Mouse (Mus musculus) E14TG2a.4 (cell line): ENCODE data around the gene Atrip.

ENCODE experiments used
- H3K27me3 ChIP-seq: 2 replicates; pipeline ENCODE4 v1.6.1; 2014; ENCODE audit warnings: low read length, control low read depth; ENCODE audit not compliant: insufficient read depth
- H3K36me3 ChIP-seq: 2 replicates; pipeline ENCODE4 v1.6.1; 2014; ENCODE audit warnings: low read length, control low read depth; ENCODE audit not compliant: insufficient read depth
- H3K4me1 ChIP-seq: replicated peaks from 2 replicates; pipeline ENCODE4 v1.6.1; 2014; ENCODE audit warnings: low read depth, low read length, control low read depth
- H3K4me3 ChIP-seq: replicated peaks from 2 replicates; pipeline ENCODE4 v1.5.1; 2014; ENCODE audit warnings: mild to moderate bottlenecking, low read length
- H3K9me3 ChIP-seq: 2 replicates; pipeline ENCODE4 v1.6.1; 2014; ENCODE audit warnings: low read length, control low read depth
- CTCF ChIP-seq: conservative IDR thresholded peaks from 2 replicates; pipeline ENCODE4 v1.5.1; 2014; ENCODE audit warnings: low read length
- NANOG ChIP-seq: IDR thresholded peaks from 2 replicates; pipeline ENCODE4 v1.6.1; 2014; ENCODE audit warnings: borderline replicate concordance, low read length, mixed read lengths
- POU5F1 ChIP-seq: IDR thresholded peaks from 2 replicates; pipeline ENCODE4 v1.6.1; 2014; ENCODE audit warnings: low read length, borderline replicate concordance

Atrip gene

DNA sequence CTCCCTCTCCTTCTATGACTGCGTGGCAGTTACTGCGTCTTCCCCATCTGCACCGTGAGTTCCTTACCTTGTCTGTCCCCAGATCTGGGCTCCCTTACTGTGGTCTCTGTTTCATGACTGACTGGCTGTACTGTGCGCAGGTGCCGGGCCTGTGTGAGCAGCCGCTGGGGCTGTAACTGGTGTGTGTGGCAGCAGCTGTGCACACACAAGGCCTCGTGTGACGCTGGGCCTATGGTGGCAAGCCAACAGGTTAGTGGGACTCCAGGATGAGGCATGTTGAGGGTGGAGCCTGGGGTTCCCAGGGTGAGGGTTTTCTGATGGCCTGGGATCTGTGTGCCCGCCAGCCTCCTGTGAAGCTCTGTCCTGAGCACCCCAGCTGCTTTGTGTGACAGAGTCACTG, 30.2 kb upstream of the Atrip start:
- 0 out of 2 replicates have a peak overlapping the region, but pooled peaks have one; percentile 20 for H3K4me3 ChIP-seq
- no peaks in the 10 kb centered on the region for H3K27me3 ChIP-seq
- TF ChIP-seq POU5F1 = no peak
- no peak for TF ChIP-seq CTCF
- TF ChIP-seq NANOG = no peak
- no peaks in the 10 kb centered on the region; the same call in 1 of the 2 replicates for H3K9me3 ChIP-seq
- H3K4me1 ChIP-seq = peaks cover 54% of the 10 kb centered on the region
- peaks cover 89% of the 10 kb centered on the region for H3K36me3 ChIP-seq

DNA sequence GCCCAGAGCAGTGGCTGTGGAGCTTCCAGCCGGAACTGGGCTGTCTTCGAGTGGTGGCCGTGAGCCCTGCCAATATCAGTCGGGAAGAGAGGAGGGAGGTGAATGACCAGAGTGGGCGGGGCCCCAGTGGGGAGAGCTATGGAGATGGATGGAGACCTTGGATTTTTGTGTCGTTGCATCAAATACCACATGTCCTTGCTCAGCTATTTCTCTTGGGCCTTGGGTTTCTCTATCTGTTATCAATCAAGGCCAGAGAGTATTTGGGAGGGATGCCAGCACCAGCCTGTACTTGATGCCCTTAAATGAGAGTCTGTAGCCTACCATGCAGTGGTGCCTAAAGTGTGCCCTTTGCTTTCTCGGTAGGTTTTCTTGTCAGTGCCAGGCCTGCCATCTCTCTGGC, 29.3 kb upstream of the Atrip start:
- Histone ChIP-seq H3K27me3 (no peaks in the 10 kb centered on the region), H3K9me3 (no peaks in the 10 kb centered on the region), H3K36me3 (peaks cover 82% of the 10 kb centered on the region), H3K4me3 (no peak overlapping the region), H3K4me1 (peaks cover 61% of the 10 kb centered on the region)
- no peak for TF ChIP-seq NANOG
- no peak for TF ChIP-seq CTCF
- no peak for TF ChIP-seq POU5F1

DNA sequence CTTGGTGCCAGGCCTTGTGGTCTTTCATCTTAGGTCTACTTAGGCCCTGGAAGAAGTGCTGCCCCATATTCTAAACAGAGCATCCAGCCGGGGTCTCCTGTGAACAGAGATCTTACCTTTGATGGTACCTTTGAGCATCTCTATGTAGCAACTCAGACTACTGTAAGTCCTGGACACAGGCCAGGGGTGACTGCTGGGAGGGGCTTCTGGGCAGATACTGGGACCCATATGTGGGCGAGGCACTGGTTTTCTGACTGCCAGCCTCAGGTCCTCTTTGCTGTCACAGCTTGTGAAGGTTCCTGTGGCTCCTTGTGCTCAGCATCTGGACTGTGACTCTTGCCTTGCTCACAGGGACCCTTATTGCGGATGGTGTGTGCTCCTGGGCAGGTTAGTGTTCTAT, 28.6 kb upstream of the Atrip start:
- H3K9me3 ChIP-seq = no peaks in the 10 kb centered on the region
- no peaks in the 10 kb centered on the region for H3K27me3 ChIP-seq
- peaks cover 68% of the 10 kb centered on the region for H3K4me1 ChIP-seq
- H3K4me3 ChIP-seq = no peak overlapping the region
- no peak for TF ChIP-seq CTCF
- no peak for TF ChIP-seq NANOG
- TF ChIP-seq POU5F1 = no peak
- H3K36me3 ChIP-seq = peaks cover 76% of the 10 kb centered on the region

DNA sequence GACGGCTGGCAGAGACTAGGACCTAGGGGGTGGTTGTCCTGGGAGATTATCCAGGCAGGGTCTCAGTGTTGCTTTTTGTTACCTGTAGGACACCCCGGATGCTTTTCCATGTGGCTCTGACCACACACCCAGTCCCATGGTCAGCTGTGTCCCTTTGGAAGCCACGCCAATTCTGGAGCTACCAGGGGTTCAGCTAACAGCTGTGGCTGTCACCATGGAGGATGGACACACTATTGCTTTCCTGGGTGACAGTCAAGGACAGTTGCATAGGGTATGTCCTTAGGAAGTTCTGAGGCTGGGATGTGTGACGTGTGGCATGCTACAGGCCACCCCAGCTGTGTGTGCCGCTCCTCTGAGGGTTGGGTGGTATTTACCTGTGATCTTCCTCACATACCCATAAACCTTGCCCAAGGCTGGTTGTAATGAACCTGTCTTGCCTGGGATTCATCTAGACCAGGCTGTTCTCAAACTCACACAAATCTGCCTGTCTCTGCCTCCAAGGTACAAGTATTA, 28.1 kb upstream of the Atrip start:
- H3K4me3 ChIP-seq = no peak overlapping the region
- H3K36me3 ChIP-seq = peaks cover 74% of the 10 kb centered on the region
- H3K4me1 ChIP-seq = peaks cover 73% of the 10 kb centered on the region
- no peaks in the 10 kb centered on the region for H3K9me3 ChIP-seq
- no peaks in the 10 kb centered on the region for H3K27me3 ChIP-seq
- TF ChIP-seq NANOG (no peak), CTCF (no peak), POU5F1 (no peak)

DNA sequence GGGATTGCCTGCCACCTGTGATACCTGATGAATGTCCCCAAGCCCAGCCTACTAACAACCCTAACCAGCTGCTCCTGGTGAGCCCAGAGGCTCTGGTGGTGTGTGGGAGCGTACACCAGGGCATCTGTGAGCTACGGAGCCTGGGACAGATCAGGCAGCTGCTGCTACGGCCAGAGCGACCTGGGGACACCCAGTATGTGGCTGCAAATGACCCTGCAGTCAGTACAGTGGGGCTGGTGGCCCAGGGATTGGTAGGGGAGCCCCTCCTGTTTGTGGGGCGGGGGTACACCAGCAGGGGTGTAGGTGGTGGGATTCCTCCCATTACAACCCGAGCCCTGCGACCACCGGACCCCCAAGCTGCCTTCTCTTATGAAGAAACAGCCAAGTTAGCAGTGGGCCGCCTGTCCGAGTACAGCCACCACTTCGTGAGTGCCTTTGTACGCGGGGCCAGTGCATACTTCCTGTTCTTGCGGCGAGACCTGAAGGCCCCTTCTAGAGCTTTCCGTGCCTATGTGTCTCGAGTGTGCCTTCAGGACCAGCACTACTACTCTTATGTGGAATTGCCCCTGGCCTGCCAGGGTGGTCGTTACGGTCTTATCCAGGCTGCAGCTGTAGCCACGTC, 26.5 kb upstream of the Atrip start:
- Histone ChIP-seq H3K4me3 (no peak overlapping the region), H3K36me3 (peaks cover 58% of the 10 kb centered on the region), H3K27me3 (no peaks in the 10 kb centered on the region), H3K4me1 (peaks cover 75% of the 10 kb centered on the region), H3K9me3 (no peaks in the 10 kb centered on the region)
- TF ChIP-seq NANOG (no peak), POU5F1 (no peak), CTCF (no peak)

DNA sequence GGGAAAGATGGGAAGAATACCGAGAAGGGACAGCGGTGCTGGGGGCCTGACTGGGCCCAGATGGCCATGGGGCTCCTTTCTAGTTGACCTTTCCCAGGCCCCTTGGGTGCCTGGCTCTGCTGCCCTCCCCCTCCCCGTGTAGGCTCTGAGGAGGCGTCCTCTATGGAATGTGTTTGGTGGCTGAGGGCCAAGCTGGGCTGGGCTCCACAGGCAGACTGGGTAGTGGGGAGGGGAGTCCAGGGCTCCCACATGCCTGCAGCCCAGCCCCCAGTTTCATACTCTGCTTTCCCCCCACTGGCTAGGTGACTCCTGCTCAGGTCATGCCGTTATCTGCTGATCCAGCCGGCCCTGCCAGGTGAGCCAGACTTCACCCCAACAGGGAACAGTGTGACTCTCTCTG, 25.0 kb upstream of the Atrip start:
- Histone ChIP-seq H3K9me3 (no peaks in the 10 kb centered on the region), H3K4me1 (peaks cover 68% of the 10 kb centered on the region), H3K27me3 (no peaks in the 10 kb centered on the region), H3K4me3 (no peak overlapping the region), H3K36me3 (peaks cover 45% of the 10 kb centered on the region)
- TF ChIP-seq NANOG (no peak), POU5F1 (no peak), CTCF (no peak)

DNA sequence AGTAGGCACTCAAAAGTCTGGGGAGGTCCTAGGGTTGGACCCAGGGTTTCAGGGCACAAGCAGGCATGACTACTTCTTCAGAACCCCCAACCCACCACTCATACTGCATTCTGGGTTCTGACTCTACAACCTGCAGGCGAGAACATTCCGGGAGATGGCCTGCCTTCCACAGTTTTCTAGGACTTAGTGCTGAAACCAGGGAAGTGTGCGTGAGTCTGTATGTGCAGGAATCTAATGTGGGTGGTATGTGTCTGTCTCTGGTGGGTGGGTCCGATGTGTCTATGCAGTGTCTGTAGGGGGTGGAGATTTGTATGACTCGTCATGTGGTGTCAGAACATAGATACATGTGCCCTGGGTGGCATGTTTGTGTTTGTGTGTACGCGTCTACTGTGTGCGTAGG, 24.4 kb upstream of the Atrip start:
- peaks cover 39% of the 10 kb centered on the region for H3K36me3 ChIP-seq
- peaks cover 68% of the 10 kb centered on the region for H3K4me1 ChIP-seq
- no peaks in the 10 kb centered on the region for H3K27me3 ChIP-seq
- no peak for TF ChIP-seq CTCF
- TF ChIP-seq POU5F1 = no peak
- TF ChIP-seq NANOG = no peak
- no peak overlapping the region for H3K4me3 ChIP-seq
- no peaks in the 10 kb centered on the region for H3K9me3 ChIP-seq

DNA sequence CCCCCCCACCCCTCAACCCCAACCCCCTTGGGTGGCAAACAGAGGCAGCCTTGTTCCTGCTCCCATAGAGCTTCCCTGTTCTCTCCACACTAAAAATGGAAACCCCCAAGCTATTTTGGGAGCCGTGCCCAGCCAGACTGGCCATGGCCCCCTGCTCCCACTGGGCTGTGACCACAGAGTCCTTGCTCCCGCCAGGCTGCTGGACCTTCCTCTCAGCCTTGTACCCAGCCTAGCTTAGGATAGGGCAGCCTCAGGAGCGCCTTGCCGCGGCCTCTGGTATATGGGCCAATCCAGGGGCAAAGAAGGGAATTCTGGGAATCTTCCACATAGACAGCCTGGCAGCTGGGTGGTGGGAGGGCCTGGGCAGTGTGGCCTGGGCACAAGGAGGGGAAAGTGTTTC, 23.9 kb upstream of the Atrip start:
- TF ChIP-seq CTCF = no peak
- no peak for TF ChIP-seq NANOG
- TF ChIP-seq POU5F1 = no peak
- Histone ChIP-seq H3K4me1 (peaks cover 73% of the 10 kb centered on the region), H3K36me3 (peaks cover 33% of the 10 kb centered on the region), H3K27me3 (no peaks in the 10 kb centered on the region), H3K9me3 (no peaks in the 10 kb centered on the region), H3K4me3 (no peak overlapping the region)

DNA sequence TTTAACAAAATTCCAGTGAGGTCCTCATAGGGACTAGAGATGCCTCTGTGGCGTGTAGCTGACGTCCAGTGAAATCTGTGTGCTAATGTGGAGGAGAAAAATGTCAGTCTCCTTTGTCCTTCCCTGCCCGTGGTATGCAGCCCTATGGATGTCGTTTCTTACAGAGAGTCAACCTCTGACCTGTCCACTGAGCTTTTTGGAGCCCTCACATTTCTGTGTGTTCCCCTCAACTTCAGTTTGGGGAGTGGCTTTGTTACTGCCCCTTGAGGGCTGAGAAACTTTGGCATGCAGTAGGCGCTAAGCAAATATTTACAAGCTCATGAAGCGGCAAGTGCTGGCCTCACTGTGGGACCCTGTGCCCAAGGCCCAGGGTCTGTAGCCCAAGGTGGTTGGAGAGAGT, 23.4 kb upstream of the Atrip start:
- peaks cover 32% of the 10 kb centered on the region for H3K36me3 ChIP-seq
- no peaks in the 10 kb centered on the region for H3K9me3 ChIP-seq
- no peaks in the 10 kb centered on the region for H3K27me3 ChIP-seq
- TF ChIP-seq POU5F1 (no peak), CTCF (no peak), NANOG (no peak)
- H3K4me1 ChIP-seq = peaks cover 78% of the 10 kb centered on the region
- peak overlapping the region; percentile 87 for H3K4me3 ChIP-seq
